Mouse (Mus musculus): ENCODE results near the gene Ccdc144b. TPM values are rescaled to one million over a fixed set of nuclear protein-coding genes. Genes with fewer than 3 reads are reported as not detected.

Ccdc144b gene
- polyA plus RNA-seq, 1 experiment: not detected

DNA sequence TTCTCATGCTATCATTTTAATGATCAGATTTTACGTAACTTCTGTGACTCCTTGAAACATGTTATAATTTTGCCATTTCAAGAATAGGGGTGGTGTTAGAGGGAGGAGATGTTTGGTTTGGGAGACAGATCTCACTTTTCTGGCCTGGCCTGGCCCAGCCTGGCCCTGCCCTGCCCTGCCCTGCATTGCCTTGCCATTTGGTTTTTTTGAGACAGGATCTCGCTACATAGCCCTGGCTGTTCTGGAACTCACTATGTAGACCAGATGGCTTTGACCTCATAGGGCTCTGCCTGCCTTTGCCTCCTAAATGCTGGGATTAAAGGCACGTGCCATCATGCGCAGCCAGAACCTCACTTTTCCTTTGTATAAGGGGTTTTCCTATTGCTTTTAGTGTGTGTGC is 17.1 kb upstream of the Ccdc144b start:
- no peaks in the 10 kb centered on the region for H3K27me3 ChIP-seq (ENCODE audit: control insufficient read depth, insufficient read depth, insufficient read length)
- H3ac ChIP-seq (ENCODE audit: control insufficient read depth, insufficient read length, low read depth): no peak overlapping the region
- peaks cover 22% of the 10 kb centered on the region for H3K36me3 ChIP-seq (ENCODE audit: control insufficient read depth, insufficient read depth)
- no peak overlapping the region for H3K4me3 ChIP-seq (ENCODE audit: insufficient read depth, poor library complexity, severe bottlenecking)
- TF ChIP-seq MYOD1 (IDR thresholded peaks at IDR 0.05; ENCODE audit: control insufficient read depth, insufficient read length, low read depth) (no peak), FOSL1 (IDR thresholded peaks at IDR 0.05; ENCODE audit: insufficient read depth, low read length, poor library complexity, severe bottlenecking) (no peak), USF1 (IDR thresholded peaks at IDR 0.05; ENCODE audit: low read depth) (no peak), MAX (IDR thresholded peaks at IDR 0.05) (no peak), CTCF (IDR thresholded peaks at IDR 0.05; ENCODE audit: control insufficient read depth, insufficient read depth, insufficient read length) (no peak), MYOG (IDR thresholded peaks at IDR 0.05; ENCODE audit: control insufficient read depth, extremely low read depth, insufficient read length) (no peak), CEBPB (IDR thresholded peaks at IDR 0.05; ENCODE audit: low read depth) (no peak)
- H3K79me3 ChIP-seq (ENCODE audit: low read depth): peaks cover 31% of the 10 kb centered on the region
- H3K79me2 ChIP-seq (ENCODE audit: control insufficient read depth, insufficient read depth): peaks cover 37% of the 10 kb centered on the region

DNA sequence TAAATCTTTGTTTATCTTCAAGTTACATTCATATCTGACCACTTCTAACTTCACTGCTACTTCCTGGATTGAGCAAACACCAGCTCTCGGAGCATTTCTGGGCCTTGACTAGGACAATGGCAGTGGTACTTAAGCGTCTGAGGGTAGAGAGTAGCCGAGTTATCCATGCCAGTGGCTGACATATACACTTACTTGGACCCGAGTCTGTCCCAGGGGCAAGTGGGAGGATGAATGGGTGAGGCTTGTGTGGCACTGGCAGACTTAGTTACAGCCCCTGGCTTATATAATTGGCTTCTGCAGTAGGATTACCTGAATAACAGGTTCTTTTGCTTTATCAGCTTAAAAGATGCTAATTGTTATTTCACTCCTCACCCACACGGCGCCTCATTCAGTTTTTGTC is 14.4 kb upstream of the Ccdc144b start:
- Histone ChIP-seq H3K79me3 (ENCODE audit: low read depth) (peaks cover 31% of the 10 kb centered on the region), H3K4me3 (ENCODE audit: insufficient read depth, poor library complexity, severe bottlenecking) (no peak overlapping the region), H3ac (ENCODE audit: control insufficient read depth, insufficient read length, low read depth) (no peak overlapping the region), H3K27me3 (ENCODE audit: control insufficient read depth, insufficient read depth, insufficient read length) (no peaks in the 10 kb centered on the region), H3K79me2 (ENCODE audit: control insufficient read depth, insufficient read depth) (peaks cover 37% of the 10 kb centered on the region), H3K36me3 (ENCODE audit: control insufficient read depth, insufficient read depth) (no peaks in the 10 kb centered on the region)
- no peak for TF ChIP-seq FOSL1 (IDR thresholded peaks at IDR 0.05; ENCODE audit: insufficient read depth, low read length, poor library complexity, severe bottlenecking)
- no peak for TF ChIP-seq MYOG (IDR thresholded peaks at IDR 0.05; ENCODE audit: control insufficient read depth, extremely low read depth, insufficient read length)
- TF ChIP-seq MYOD1 (IDR thresholded peaks at IDR 0.05; ENCODE audit: control insufficient read depth, insufficient read length, low read depth): no peak
- no peak for TF ChIP-seq MAX (IDR thresholded peaks at IDR 0.05)
- TF ChIP-seq USF1 (IDR thresholded peaks at IDR 0.05; ENCODE audit: low read depth): no peak
- no peak for TF ChIP-seq CEBPB (IDR thresholded peaks at IDR 0.05; ENCODE audit: low read depth)
- no peak for TF ChIP-seq CTCF (IDR thresholded peaks at IDR 0.05; ENCODE audit: control insufficient read depth, insufficient read depth, insufficient read length)

DNA sequence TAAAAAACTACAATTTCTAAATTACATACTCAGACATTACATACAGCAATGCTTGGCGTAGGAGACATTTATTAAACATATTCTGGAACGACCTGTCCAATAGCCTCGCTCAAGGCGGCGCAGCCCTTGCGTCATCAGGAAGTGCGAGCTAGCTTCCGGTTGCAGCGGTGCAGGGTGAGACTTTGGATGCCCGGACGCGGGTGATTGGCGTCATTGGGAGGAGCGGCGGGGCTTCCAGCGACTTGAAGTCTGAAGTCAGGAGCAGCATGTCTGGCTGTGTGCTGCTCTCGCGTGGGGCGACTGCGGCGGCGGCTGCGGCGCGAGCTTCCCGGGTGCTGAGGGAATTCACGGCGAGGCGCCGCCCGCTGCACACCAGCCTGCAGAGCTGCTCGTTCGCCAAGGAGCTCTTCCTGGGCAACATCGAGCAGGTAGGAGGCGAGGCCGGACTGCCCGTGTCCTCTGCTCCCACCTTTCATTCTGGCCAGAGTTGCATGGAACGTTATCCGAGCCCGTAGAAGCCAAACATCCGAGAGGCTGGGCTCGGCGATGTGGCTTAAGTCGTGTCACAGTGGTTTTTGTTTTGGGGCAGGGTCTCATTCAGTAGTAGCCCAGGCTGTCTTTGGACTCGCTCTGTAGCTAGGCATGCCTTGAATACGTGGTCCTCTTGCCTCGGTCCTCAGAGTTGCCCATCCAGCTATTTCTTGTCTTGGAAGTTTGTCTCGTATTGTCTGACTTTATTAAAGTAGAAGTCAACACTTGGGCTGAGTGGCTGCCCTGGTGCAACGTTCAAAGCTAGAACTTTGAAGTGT is 12.7 kb upstream of the Ccdc144b start, which contains the start of gene Acad9:
Acad9 (plus strand) TSS at position 137 of the 809 bp plus-strand sequence.
- Histone ChIP-seq H3K79me3 (ENCODE audit: low read depth) (peaks cover 31% of the 10 kb centered on the region), H3K79me2 (ENCODE audit: control insufficient read depth, insufficient read depth) (peaks cover 37% of the 10 kb centered on the region), H3K27me3 (ENCODE audit: control insufficient read depth, insufficient read depth, insufficient read length) (no peaks in the 10 kb centered on the region), H3ac (ENCODE audit: control insufficient read depth, insufficient read length, low read depth) (peak within 1 kb of the TSS; percentile 78), H3K4me3 (ENCODE audit: insufficient read depth, poor library complexity, severe bottlenecking) (peak within 1 kb of the TSS; percentile 71), H3K36me3 (ENCODE audit: control insufficient read depth, insufficient read depth) (no peaks in the 10 kb centered on the region)
- TF ChIP-seq USF1 (IDR thresholded peaks at IDR 0.05; ENCODE audit: low read depth) (no peak), CEBPB (IDR thresholded peaks at IDR 0.05; ENCODE audit: low read depth) (peak; percentile 46), MYOG (IDR thresholded peaks at IDR 0.05; ENCODE audit: control insufficient read depth, extremely low read depth, insufficient read length) (no peak), MYOD1 (IDR thresholded peaks at IDR 0.05; ENCODE audit: control insufficient read depth, insufficient read length, low read depth) (no peak), CTCF (IDR thresholded peaks at IDR 0.05; ENCODE audit: control insufficient read depth, insufficient read depth, insufficient read length) (no peak), MAX (IDR thresholded peaks at IDR 0.05) (peak; percentile 24), FOSL1 (IDR thresholded peaks at IDR 0.05; ENCODE audit: insufficient read depth, low read length, poor library complexity, severe bottlenecking) (no peak)

DNA sequence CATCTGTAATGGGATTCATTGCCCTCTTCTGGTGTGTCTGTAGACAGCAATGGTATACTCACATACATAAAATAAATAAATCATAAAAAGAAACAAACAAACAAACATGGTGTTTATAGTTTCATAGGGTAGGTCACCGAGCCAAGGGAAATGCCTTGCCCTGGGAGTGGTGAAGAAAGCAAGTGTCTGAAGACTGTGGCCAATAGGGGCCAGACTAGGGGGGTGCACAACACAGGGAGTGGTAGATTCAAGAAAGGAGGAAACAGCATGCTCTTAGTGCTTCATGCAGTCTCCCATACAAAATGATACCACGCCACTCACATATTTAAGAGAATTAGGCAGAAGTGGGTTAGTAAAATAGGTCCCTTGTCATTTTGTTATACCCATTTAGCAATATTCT is 11.8 kb upstream of the Ccdc144b start:
- H3K79me2 ChIP-seq (ENCODE audit: control insufficient read depth, insufficient read depth): peaks cover 37% of the 10 kb centered on the region
- TF ChIP-seq CTCF (IDR thresholded peaks at IDR 0.05; ENCODE audit: control insufficient read depth, insufficient read depth, insufficient read length): no peak
- no peak for TF ChIP-seq MAX (IDR thresholded peaks at IDR 0.05)
- no peak for TF ChIP-seq CEBPB (IDR thresholded peaks at IDR 0.05; ENCODE audit: low read depth)
- TF ChIP-seq MYOG (IDR thresholded peaks at IDR 0.05; ENCODE audit: control insufficient read depth, extremely low read depth, insufficient read length): no peak
- TF ChIP-seq USF1 (IDR thresholded peaks at IDR 0.05; ENCODE audit: low read depth): no peak
- no peak for TF ChIP-seq MYOD1 (IDR thresholded peaks at IDR 0.05; ENCODE audit: control insufficient read depth, insufficient read length, low read depth)
- TF ChIP-seq FOSL1 (IDR thresholded peaks at IDR 0.05; ENCODE audit: insufficient read depth, low read length, poor library complexity, severe bottlenecking): no peak
- peaks cover 31% of the 10 kb centered on the region for H3K79me3 ChIP-seq (ENCODE audit: low read depth)
- no peaks in the 10 kb centered on the region for H3K27me3 ChIP-seq (ENCODE audit: control insufficient read depth, insufficient read depth, insufficient read length)
- peak overlapping the region; percentile 71 for H3K4me3 ChIP-seq (ENCODE audit: insufficient read depth, poor library complexity, severe bottlenecking)
- H3ac ChIP-seq (ENCODE audit: control insufficient read depth, insufficient read length, low read depth): no peak overlapping the region
- no peaks in the 10 kb centered on the region for H3K36me3 ChIP-seq (ENCODE audit: control insufficient read depth, insufficient read depth)

DNA sequence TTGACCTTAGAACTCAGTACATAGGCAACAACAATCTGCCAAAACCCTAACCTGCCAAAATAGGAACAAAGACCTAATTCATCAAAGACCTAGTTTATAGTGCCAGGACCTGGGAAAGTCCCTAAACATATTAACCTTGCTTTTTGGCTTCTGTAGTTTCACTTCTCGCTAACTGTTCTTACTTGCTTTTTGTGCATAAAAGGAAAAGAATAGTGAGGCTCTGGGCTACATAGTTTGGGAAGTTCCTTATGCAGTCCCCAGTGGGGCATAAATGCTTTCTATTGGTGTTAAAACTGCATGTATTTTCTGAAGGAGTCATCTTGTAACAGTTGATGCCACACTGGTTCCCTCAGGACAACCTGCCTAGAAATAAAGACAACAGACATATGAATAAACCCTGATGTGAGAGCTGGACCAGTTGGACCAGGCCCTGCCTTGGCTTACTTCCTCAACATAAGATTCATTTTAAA is 11.3 kb upstream of the Ccdc144b start:
- TF ChIP-seq MYOG (IDR thresholded peaks at IDR 0.05; ENCODE audit: control insufficient read depth, extremely low read depth, insufficient read length): no peak
- TF ChIP-seq CTCF (IDR thresholded peaks at IDR 0.05; ENCODE audit: control insufficient read depth, insufficient read depth, insufficient read length): no peak
- no peak for TF ChIP-seq USF1 (IDR thresholded peaks at IDR 0.05; ENCODE audit: low read depth)
- TF ChIP-seq FOSL1 (IDR thresholded peaks at IDR 0.05; ENCODE audit: insufficient read depth, low read length, poor library complexity, severe bottlenecking): no peak
- no peak for TF ChIP-seq MYOD1 (IDR thresholded peaks at IDR 0.05; ENCODE audit: control insufficient read depth, insufficient read length, low read depth)
- TF ChIP-seq MAX (IDR thresholded peaks at IDR 0.05): no peak
- no peak for TF ChIP-seq CEBPB (IDR thresholded peaks at IDR 0.05; ENCODE audit: low read depth)

More for the DNA sequence above, 11.3 kb upstream of the Ccdc144b start:
- H3K79me2 ChIP-seq (ENCODE audit: control insufficient read depth, insufficient read depth): peaks cover 37% of the 10 kb centered on the region
- H3K79me3 ChIP-seq (ENCODE audit: low read depth): peaks cover 31% of the 10 kb centered on the region
- no peak overlapping the region for H3ac ChIP-seq (ENCODE audit: control insufficient read depth, insufficient read length, low read depth)
- no peaks in the 10 kb centered on the region for H3K36me3 ChIP-seq (ENCODE audit: control insufficient read depth, insufficient read depth)
- H3K27me3 ChIP-seq (ENCODE audit: control insufficient read depth, insufficient read depth, insufficient read length): no peaks in the 10 kb centered on the region
- H3K4me3 ChIP-seq (ENCODE audit: insufficient read depth, poor library complexity, severe bottlenecking): no peak overlapping the region
